Mouse (Mus musculus): Measurements from ENCODE around the gene Kcnab3. TPM values are rescaled to one million over a fixed set of nuclear protein-coding genes. Genes with fewer than 3 reads are reported as not detected.
A peak's percentile ranks its signal among the peaks of the same experiment; 100 is the strongest.

Gene Kcnab3
- polyA plus RNA-seq, 1 experiment from 2014 or later, result 0.93 TPM

- Histone ChIP-seq H3K4me2 (replicated peaks; ENCODE audit: low read depth, low read length) (no peak overlapping the region), H3K27me3 (replicated peaks; ENCODE audit: insufficient read depth, low read length) (no peaks in the 10 kb centered on the region), H3K4me3 (ENCODE audit: low read depth, low read length) (no peak overlapping the region), H3K9ac (replicated peaks; ENCODE audit: low read depth) (no peak overlapping the region), H3K9me3 (ENCODE audit: low read length) (no peaks in the 10 kb centered on the region), H3K4me1 (ENCODE audit: insufficient read depth, low read depth, low read length) (peaks cover 20% of the 10 kb centered on the region), H3K36me3 (ENCODE audit: insufficient read depth, low read length) (no peaks in the 10 kb centered on the region), H3K27ac (ENCODE audit: low read length) (no peak overlapping the region)
- DNase-seq (ENCODE audit: low spot score), result no peak
- no peak for ATAC-seq
- 72% methylated on average over 6 of the region's 6 CpGs for WGBS
- TF ChIP-seq EP300 (IDR thresholded peaks at IDR 0.05) (no peak), CTCF (IDR thresholded peaks at IDR 0.05) (no peak)
Measured at GRCm38 (mm10) chr11:69322010-69322409, 4.0 kb upstream of the Kcnab3 start.

GRCm38 (mm10) chr11:69322693-69323471 lies 3.2 kb upstream of the Kcnab3 start:
- Histone ChIP-seq H3K9me3 (ENCODE audit: low read length) (no peaks in the 10 kb centered on the region), H3K4me1 (ENCODE audit: insufficient read depth, low read depth, low read length) (peaks cover 20% of the 10 kb centered on the region), H3K36me3 (ENCODE audit: insufficient read depth, low read length) (no peaks in the 10 kb centered on the region), H3K27me3 (replicated peaks; ENCODE audit: insufficient read depth, low read length) (no peaks in the 10 kb centered on the region), H3K4me2 (replicated peaks; ENCODE audit: low read depth, low read length) (peak overlapping the region; percentile 62), H3K4me3 (ENCODE audit: low read depth, low read length) (peak overlapping the region; percentile 62), H3K27ac (ENCODE audit: low read length) (peak overlapping the region; percentile 83), H3K9ac (replicated peaks; ENCODE audit: low read depth) (peak overlapping the region; percentile 65)
- ATAC-seq, result no peak
- WGBS, result 9% methylated on average over 18 of the region's 18 CpGs
- DNase-seq (ENCODE audit: low spot score), result peak; percentile 31
- TF ChIP-seq EP300 (IDR thresholded peaks at IDR 0.05) (no peak), CTCF (IDR thresholded peaks at IDR 0.05) (no peak)

GRCm38 (mm10) chr11:69323667-69324111 lies 2.4 kb upstream of the Kcnab3 start, which contains the start of the genes Cntrob and Trappc1:
Gene Cntrob, minus strand, starts transcription at chr11:69323775.
Gene Trappc1, plus strand, starts transcription at chr11:69323980.
- DNase-seq (ENCODE audit: low spot score), result peak; percentile 100
- H3K4me1 ChIP-seq (ENCODE audit: insufficient read depth, low read depth, low read length), result peaks cover 20% of the 10 kb centered on the region
- no peaks in the 10 kb centered on the region for H3K27me3 ChIP-seq (replicated peaks; ENCODE audit: insufficient read depth, low read length)
- H3K4me2 ChIP-seq (replicated peaks; ENCODE audit: low read depth, low read length), result peak within 1 kb of the TSS; percentile 62
- ATAC-seq, result peak; percentile 96
- no peaks in the 10 kb centered on the region for H3K36me3 ChIP-seq (ENCODE audit: insufficient read depth, low read length)
- TF ChIP-seq CTCF (IDR thresholded peaks at IDR 0.05), result no peak
- 0 out of 2 replicates have a peak, but pooled peaks have one; percentile 20 for TF ChIP-seq EP300 (IDR thresholded peaks at IDR 0.05)
- H3K9me3 ChIP-seq (ENCODE audit: low read length), result no peaks in the 10 kb centered on the region
- H3K27ac ChIP-seq (ENCODE audit: low read length), result peak within 1 kb of the TSS; percentile 83
- peak within 1 kb of the TSS; percentile 65 for H3K9ac ChIP-seq (replicated peaks; ENCODE audit: low read depth)
- H3K4me3 ChIP-seq (ENCODE audit: low read depth, low read length), result peak within 1 kb of the TSS; percentile 62
- under 1% methylated on average over 30 of the region's 30 CpGs for WGBS

GRCm38 (mm10) chr11:69324749-69325148 lies 1.3 kb upstream of the Kcnab3 start:
- DNase-seq (ENCODE audit: low spot score) (no peak), ATAC-seq (no peak)
- TF ChIP-seq EP300 (IDR thresholded peaks at IDR 0.05) (no peak), CTCF (IDR thresholded peaks at IDR 0.05) (no peak)
- WGBS, result 78% methylated on average over 6 of the region's 6 CpGs
- Histone ChIP-seq H3K9me3 (ENCODE audit: low read length) (no peaks in the 10 kb centered on the region), H3K36me3 (ENCODE audit: insufficient read depth, low read length) (no peaks in the 10 kb centered on the region), H3K4me2 (replicated peaks; ENCODE audit: low read depth, low read length) (peak overlapping the region; percentile 62), H3K9ac (replicated peaks; ENCODE audit: low read depth) (no peak overlapping the region), H3K4me3 (ENCODE audit: low read depth, low read length) (no peak overlapping the region), H3K27ac (ENCODE audit: low read length) (no peak overlapping the region), H3K27me3 (replicated peaks; ENCODE audit: insufficient read depth, low read length) (no peaks in the 10 kb centered on the region), H3K4me1 (ENCODE audit: insufficient read depth, low read depth, low read length) (peaks cover 20% of the 10 kb centered on the region)

- no peaks in the 10 kb centered on the region for H3K9me3 ChIP-seq (ENCODE audit: low read length)
- DNase-seq (ENCODE audit: low spot score), result peak; percentile 32
- ATAC-seq, result no peak; the same call in 1 of the 2 replicates
- peak overlapping the region; percentile 99 for H3K4me2 ChIP-seq (replicated peaks; ENCODE audit: low read depth, low read length)
- H3K36me3 ChIP-seq (ENCODE audit: insufficient read depth, low read length), result no peaks in the 10 kb centered on the region
- peaks cover 20% of the 10 kb centered on the region for H3K4me1 ChIP-seq (ENCODE audit: insufficient read depth, low read depth, low read length)
- peak overlapping the region; percentile 37; the same call in 1 of the 2 replicates for H3K9ac ChIP-seq (replicated peaks; ENCODE audit: low read depth)
- no peak overlapping the region for H3K27ac ChIP-seq (ENCODE audit: low read length)
- WGBS, result 4% methylated on average over 44 of the region's 45 CpGs
- H3K27me3 ChIP-seq (replicated peaks; ENCODE audit: insufficient read depth, low read length), result no peaks in the 10 kb centered on the region
- no peak for TF ChIP-seq CTCF (IDR thresholded peaks at IDR 0.05)
- H3K4me3 ChIP-seq (ENCODE audit: low read depth, low read length), result peak overlapping the region; percentile 48
Measured at GRCm38 (mm10) chr11:69326408-69327156, 524 bp downstream of the Kcnab3 start.

- WGBS, result 37% methylated on average over 9 of the region's 9 CpGs
- DNase-seq (ENCODE audit: low spot score) (no peak), ATAC-seq (no peak)
- H3K9ac ChIP-seq (replicated peaks; ENCODE audit: low read depth), result no peak overlapping the region
- H3K4me3 ChIP-seq (ENCODE audit: low read depth, low read length), result no peak overlapping the region
- peak; percentile 14; the same call in 1 of the 2 replicates for TF ChIP-seq CTCF (IDR thresholded peaks at IDR 0.05)
- TF ChIP-seq EP300 (IDR thresholded peaks at IDR 0.05), result no peak
- H3K4me1 ChIP-seq (ENCODE audit: insufficient read depth, low read depth, low read length), result peaks cover 20% of the 10 kb centered on the region
- H3K27me3 ChIP-seq (replicated peaks; ENCODE audit: insufficient read depth, low read length), result no peaks in the 10 kb centered on the region
- no peaks in the 10 kb centered on the region for H3K36me3 ChIP-seq (ENCODE audit: insufficient read depth, low read length)
- H3K27ac ChIP-seq (ENCODE audit: low read length), result no peak overlapping the region
- H3K4me2 ChIP-seq (replicated peaks; ENCODE audit: low read depth, low read length), result no peak overlapping the region; the same call in 1 of the 2 replicates
- H3K9me3 ChIP-seq (ENCODE audit: low read length), result no peaks in the 10 kb centered on the region
Measured at GRCm38 (mm10) chr11:69327157-69327442, 1.0 kb downstream of the Kcnab3 start.
